Mouse (Mus musculus) B cell, adult 2 months (primary cell): ENCODE measurements around the gene Myrip.
A peak's percentile ranks its signal among the peaks of the same experiment; 100 is the strongest.
"Not testable (repeated sequence)": the region's sequence is repeated elsewhere in the genome, so short reads cannot be mapped to it uniquely, and the experiment has no call there.

Experiments
- DNase-seq, 2 experiments: peaks; one replicate each; pipeline ENCODE4 v3.0.0; 2022

Gene Myrip

GRCm38 (mm10) chr9:120398289-120398688, 97.0 kb downstream of the Myrip start:
- no peak for DNase-seq

- not testable (repeated sequence) for DNase-seq
These were observed 98.2 kb downstream of the Myrip start for GRCm38 (mm10) chr9:120399537-120399936.

GRCm38 (mm10) chr9:120402368-120402767, 101.1 kb downstream of the Myrip start:
- DNase-seq = no peak

GRCm38 (mm10) chr9:120403661-120404060, 102.3 kb downstream of the Myrip start:
- DNase-seq = no peak

- no peak for DNase-seq
These were observed 108.4 kb downstream of the Myrip start for GRCm38 (mm10) chr9:120409663-120410181.

GRCm38 (mm10) chr9:120410421-120410820, 109.1 kb downstream of the Myrip start:
- DNase-seq = peak; percentile 59 to 61

GRCm38 (mm10) chr9:120415504-120415903, 114.2 kb downstream of the Myrip start:
- DNase-seq = peak; percentile 81

- DNase-seq = no peak
These were observed 114.8 kb downstream of the Myrip start for GRCm38 (mm10) chr9:120416151-120416550.

- no peak for DNase-seq
These were observed 115.4 kb downstream of the Myrip start for GRCm38 (mm10) chr9:120416729-120417128.

- no peak for DNase-seq
These were observed 117.3 kb downstream of the Myrip start for GRCm38 (mm10) chr9:120418582-120418981.

GRCm38 (mm10) chr9:120424567-120424966, 123.3 kb downstream of the Myrip start:
- DNase-seq = no peak

GRCm38 (mm10) chr9:120425768-120426167, 124.5 kb downstream of the Myrip start:
- peak; percentile 53 to 63 for DNase-seq

GRCm38 (mm10) chr9:120428181-120428580, 126.9 kb downstream of the Myrip start:
- no peak for DNase-seq

GRCm38 (mm10) chr9:120433747-120434146, 132.4 kb downstream of the Myrip start:
- DNase-seq = peak; percentile 69 to 71

- no peak for DNase-seq
These were observed 134.5 kb downstream of the Myrip start for GRCm38 (mm10) chr9:120435841-120436240.

GRCm38 (mm10) chr9:120436854-120437253, 135.5 kb downstream of the Myrip start:
- DNase-seq = no peak

- DNase-seq = no peak
These were observed 136.1 kb downstream of the Myrip start for GRCm38 (mm10) chr9:120437266-120437876.

GRCm38 (mm10) chr9:120438350-120438749, 137.0 kb downstream of the Myrip start:
- no peak for DNase-seq

- no peak for DNase-seq
These were observed 137.5 kb downstream of the Myrip start for GRCm38 (mm10) chr9:120438781-120439180.

GRCm38 (mm10) chr9:120444642-120445041, 143.3 kb downstream of the Myrip start:
- DNase-seq = no peak

GRCm38 (mm10) chr9:120449696-120450329, 148.5 kb downstream of the Myrip start:
- no peak for DNase-seq

GRCm38 (mm10) chr9:120455768-120456655, 154.7 kb downstream of the Myrip start:
- no peak for DNase-seq

- no peak for DNase-seq
These were observed 169.1 kb downstream of the Myrip start for GRCm38 (mm10) chr9:120470431-120470830.
